Mouse (Mus musculus) hindbrain, embryonic 14.5 days (tissue): ENCODE data around the gene Gfpt2. TPM values are rescaled to one million over a fixed set of nuclear protein-coding genes. Genes with fewer than 3 reads are reported as not detected.

ENCODE experiments used
- ATAC-seq: fragments of 200-750 bp; cut with Nextera tagmentation; 2 replicates; pipeline ENCODE4 v1.8.0; 2017; ENCODE audit warnings: moderate number of reproducible peaks, mild to moderate bottlenecking, moderate TSS enrichment, moderate library complexity; ENCODE audit not compliant: low FRiP score
- DNase-seq: peaks from one replicate; pipeline ENCODE4 v3.0.0-alpha.2; 2015; ENCODE audit warnings: low spot score
- H3K27ac ChIP-seq: fragments of 300-500 bp; sonication (generic); 2 replicates; pipeline ENCODE4 v1.5.1; 2014; ENCODE audit warnings: mild to moderate bottlenecking, moderate library complexity
- H3K27me3 ChIP-seq: fragments of 300-500 bp; sonication (generic); 2 replicates; pipeline ENCODE4 v1.6.1; 2014; ENCODE audit warnings: mild to moderate bottlenecking, low read length, mixed read lengths; ENCODE audit not compliant: control insufficient read depth, insufficient read depth
- H3K36me3 ChIP-seq: fragments of 300-500 bp; sonication (generic); replicated peaks from 2 replicates; pipeline ENCODE4 v1.6.1; 2014; ENCODE audit not compliant: control insufficient read depth, insufficient read depth
- H3K4me1 ChIP-seq: fragments of 300-500 bp; sonication (generic); replicated peaks from 2 replicates; pipeline ENCODE4 v1.6.1; 2014; ENCODE audit warnings: antibody characterized with exemption, low read length, mixed read lengths; ENCODE audit not compliant: control insufficient read depth, insufficient read depth
- H3K4me2 ChIP-seq: fragments of 300-500 bp; sonication (generic); replicated peaks from 2 replicates; pipeline ENCODE4 v1.6.1; 2014; ENCODE audit warnings: mild to moderate bottlenecking, moderate library complexity
- H3K4me3 ChIP-seq: fragments of 300-500 bp; sonication (generic); replicated peaks from 2 replicates; pipeline ENCODE4 v1.5.1; 2014; ENCODE audit warnings: mild to moderate bottlenecking, low read length
- H3K9ac ChIP-seq: fragments of 300-500 bp; sonication (generic); 2 replicates; pipeline ENCODE4 v1.6.1; 2014
- H3K9me3 ChIP-seq: fragments of 300-500 bp; sonication (generic); 2 replicates; pipeline ENCODE4 v1.6.1; 2016; ENCODE audit warnings: low read length; ENCODE audit not compliant: control insufficient read depth
- WGBS: fragments of 180-500 bp; shearing (Covaris S2); extraction: QIAGEN DNeasy Blood & Tissue Kit; methylation state at CpG from one replicate; pipeline ENCODE4 v1.1.7; 2014; 5-methylcytosine and 5-hydroxymethylcytosine counted together
- polyA plus RNA-seq: library from polyadenylated mRNA; unstranded; fragments of >200 nt; fragmentation: Nextera tagmentation; extraction: Ambion mirVana; gene quantifications from 2 replicates; pipeline ENCODE4 v1.2.1, GENCODE M21; 2014

The Gfpt2 gene
- polyA plus RNA-seq, 1 experiment from 2014 or later, result 4.9 TPM

GRCm38 (mm10) chr11:49844311-49844710 lies 50.3 kb downstream of the Gfpt2 start:
- Histone ChIP-seq H3K27me3 (no peaks in the 10 kb centered on the region), H3K4me2 (no peak overlapping the region), H3K27ac (no peak overlapping the region), H3K9ac (no peak overlapping the region), H3K4me3 (no peak overlapping the region), H3K36me3 (no peaks in the 10 kb centered on the region), H3K9me3 (no peaks in the 10 kb centered on the region), H3K4me1 (peaks cover 16% of the 10 kb centered on the region)
- DNase-seq, result no peak
- no peak for ATAC-seq
- WGBS, result 94% methylated on average over 10 of the region's 10 CpGs

DNA sequence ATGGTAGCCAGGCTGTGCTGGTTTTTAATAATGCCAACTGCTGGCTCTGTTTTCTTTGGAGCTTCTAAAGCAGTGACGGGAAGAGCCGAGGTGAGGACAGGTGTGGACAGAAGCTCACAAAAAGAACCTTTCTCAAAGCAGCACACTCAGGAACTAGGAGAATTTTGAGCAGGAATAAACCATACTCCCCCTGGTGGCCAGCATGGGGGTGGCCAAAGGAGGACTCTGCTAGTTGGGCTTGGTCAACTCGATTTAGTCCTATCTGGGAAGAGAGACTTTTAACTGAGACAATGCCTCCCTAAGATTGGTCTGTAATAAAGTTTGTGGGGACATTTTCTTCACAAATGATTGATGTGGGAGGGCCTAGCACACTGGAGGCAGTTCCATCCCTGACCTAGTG lies 51.0 kb downstream of the Gfpt2 start:
- Histone ChIP-seq H3K36me3 (peaks cover 3% of the 10 kb centered on the region; the same call in 1 of the 2 replicates), H3K4me2 (no peak overlapping the region), H3K9me3 (no peaks in the 10 kb centered on the region), H3K27ac (no peak overlapping the region), H3K4me1 (peaks cover 16% of the 10 kb centered on the region), H3K27me3 (no peaks in the 10 kb centered on the region), H3K4me3 (no peak overlapping the region), H3K9ac (no peak overlapping the region)
- WGBS, result 60% methylated on average over 3 of the region's 3 CpGs
- ATAC-seq, result no peak
- peak; percentile 63 for DNase-seq

DNA sequence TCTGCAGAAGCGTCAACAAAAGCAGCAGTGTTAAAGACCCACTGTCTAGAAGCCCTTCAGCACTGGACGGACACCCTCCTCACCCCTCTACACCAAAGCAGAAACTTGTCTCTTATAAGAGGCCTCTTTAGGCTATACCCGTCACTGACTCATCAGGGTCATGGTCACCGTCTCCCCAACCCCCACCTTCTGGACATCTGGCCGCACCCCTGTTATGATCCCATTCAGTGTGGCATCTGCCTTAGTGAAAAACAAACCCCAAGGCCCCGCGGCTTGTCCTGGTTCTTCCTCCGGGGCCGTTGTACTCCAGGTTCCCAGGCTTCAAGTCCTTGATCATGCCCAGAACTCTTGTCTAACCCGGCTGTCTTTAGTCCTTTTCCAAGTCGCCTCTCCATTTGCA lies 52.0 kb downstream of the Gfpt2 start:
- H3K27ac ChIP-seq, result peak overlapping the region; percentile 77
- WGBS, result 33% methylated on average over 11 of the region's 11 CpGs
- H3K27me3 ChIP-seq, result no peaks in the 10 kb centered on the region
- peak overlapping the region; percentile 54 for H3K4me2 ChIP-seq
- DNase-seq, result no peak
- peak overlapping the region; percentile 58 for H3K4me3 ChIP-seq
- peaks cover 11% of the 10 kb centered on the region; the same call in 1 of the 2 replicates for H3K36me3 ChIP-seq
- peak overlapping the region; percentile 83 for H3K9ac ChIP-seq
- no peaks in the 10 kb centered on the region for H3K9me3 ChIP-seq
- ATAC-seq, result peak; percentile 0
- peaks cover 16% of the 10 kb centered on the region for H3K4me1 ChIP-seq

- H3K4me1 ChIP-seq, result peaks cover 16% of the 10 kb centered on the region
- peak; percentile 98 for ATAC-seq
- peaks cover 11% of the 10 kb centered on the region; the same call in 1 of the 2 replicates for H3K36me3 ChIP-seq
- no peaks in the 10 kb centered on the region for H3K27me3 ChIP-seq
- peak within 1 kb of the TSS; percentile 83 for H3K9ac ChIP-seq
- WGBS, result under 1% methylated on average over 64 of the region's 68 CpGs
- no peaks in the 10 kb centered on the region for H3K9me3 ChIP-seq
- peak within 1 kb of the TSS; percentile 77 for H3K27ac ChIP-seq
- DNase-seq, result peak; percentile 93
- peak within 1 kb of the TSS; percentile 67 for H3K4me2 ChIP-seq
- peak within 1 kb of the TSS; percentile 58 for H3K4me3 ChIP-seq
These were observed 52.6 kb downstream of the Gfpt2 start, which contains the start of gene Mapk9 for GRCm38 (mm10) chr11:49846401-49847070. Gene Mapk9 (plus strand): TSS chr11:49846751.

- peaks cover 16% of the 10 kb centered on the region for H3K4me1 ChIP-seq
- no peak for ATAC-seq
- H3K4me3 ChIP-seq, result peak overlapping the region; percentile 58
- peaks cover 11% of the 10 kb centered on the region; the same call in 1 of the 2 replicates for H3K36me3 ChIP-seq
- peak overlapping the region; percentile 67 for H3K4me2 ChIP-seq
- DNase-seq, result peak; percentile 36
- H3K9ac ChIP-seq, result peak overlapping the region; percentile 83
- 8% methylated on average over 29 of the region's 29 CpGs for WGBS
- no peaks in the 10 kb centered on the region for H3K27me3 ChIP-seq
- peak overlapping the region; percentile 77 for H3K27ac ChIP-seq
- no peaks in the 10 kb centered on the region for H3K9me3 ChIP-seq
These were observed 53.3 kb downstream of the Gfpt2 start for GRCm38 (mm10) chr11:49847071-49847810.

DNA sequence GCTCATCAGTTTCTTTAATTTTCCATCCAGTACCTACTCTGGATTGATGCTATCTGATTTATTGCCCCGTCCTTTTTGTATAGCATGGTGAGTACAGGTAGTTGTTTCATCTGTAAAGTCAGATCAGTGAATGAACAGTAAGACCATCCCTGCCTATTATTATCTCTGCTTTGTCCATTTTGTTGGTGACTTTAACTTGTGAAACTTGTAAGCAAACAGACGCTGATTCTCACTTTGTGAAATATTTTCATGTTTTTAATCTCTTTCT lies 53.8 kb downstream of the Gfpt2 start:
- Histone ChIP-seq H3K27me3 (no peaks in the 10 kb centered on the region), H3K27ac (peak overlapping the region; percentile 77; the same call in 1 of the 2 replicates), H3K36me3 (peaks cover 11% of the 10 kb centered on the region; the same call in 1 of the 2 replicates), H3K4me2 (peak overlapping the region; percentile 67), H3K4me3 (peak overlapping the region; percentile 58), H3K4me1 (peaks cover 21% of the 10 kb centered on the region), H3K9me3 (no peaks in the 10 kb centered on the region), H3K9ac (peak overlapping the region; percentile 83; the same call in 1 of the 2 replicates)
- WGBS, result 79% methylated on average over 2 of the region's 2 CpGs
- no peak for DNase-seq
- ATAC-seq, result no peak

GRCm38 (mm10) chr11:49848080-49848815 lies 54.3 kb downstream of the Gfpt2 start:
- H3K9me3 ChIP-seq, result no peaks in the 10 kb centered on the region
- WGBS, result 51% methylated on average over 4 of the region's 4 CpGs
- H3K27ac ChIP-seq, result no peak overlapping the region
- peak overlapping the region; percentile 83 for H3K9ac ChIP-seq
- peaks cover 23% of the 10 kb centered on the region for H3K4me1 ChIP-seq
- H3K36me3 ChIP-seq, result peaks cover 11% of the 10 kb centered on the region; the same call in 1 of the 2 replicates
- DNase-seq, result no peak
- no peaks in the 10 kb centered on the region for H3K27me3 ChIP-seq
- no peak for ATAC-seq
- H3K4me2 ChIP-seq, result peak overlapping the region; percentile 67
- H3K4me3 ChIP-seq, result peak overlapping the region; percentile 58

- no peaks in the 10 kb centered on the region for H3K27me3 ChIP-seq
- no peak overlapping the region for H3K4me2 ChIP-seq
- H3K9ac ChIP-seq, result no peak overlapping the region
- no peak overlapping the region for H3K27ac ChIP-seq
- peaks cover 23% of the 10 kb centered on the region for H3K36me3 ChIP-seq
- peaks cover 23% of the 10 kb centered on the region for H3K4me1 ChIP-seq
- WGBS, result 93% methylated on average over 7 of the region's 7 CpGs
- DNase-seq (no peak), ATAC-seq (no peak)
- H3K9me3 ChIP-seq, result no peaks in the 10 kb centered on the region
- no peak overlapping the region for H3K4me3 ChIP-seq
These were observed 56.4 kb downstream of the Gfpt2 start for GRCm38 (mm10) chr11:49850331-49850730.

GRCm38 (mm10) chr11:49855144-49855543 lies 61.2 kb downstream of the Gfpt2 start:
- peaks cover 7% of the 10 kb centered on the region; the same call in 1 of the 2 replicates for H3K4me1 ChIP-seq
- no peak overlapping the region for H3K4me2 ChIP-seq
- no peaks in the 10 kb centered on the region for H3K9me3 ChIP-seq
- H3K27ac ChIP-seq, result no peak overlapping the region
- no peak overlapping the region for H3K9ac ChIP-seq
- WGBS, result 85% methylated on average over 5 of the region's 5 CpGs
- DNase-seq (no peak), ATAC-seq (no peak)
- peaks cover 35% of the 10 kb centered on the region for H3K36me3 ChIP-seq
- no peaks in the 10 kb centered on the region for H3K27me3 ChIP-seq
- no peak overlapping the region for H3K4me3 ChIP-seq
